28 mouse cellular contexts compared by ENCODE assay signal in the genomic region with DNA sequence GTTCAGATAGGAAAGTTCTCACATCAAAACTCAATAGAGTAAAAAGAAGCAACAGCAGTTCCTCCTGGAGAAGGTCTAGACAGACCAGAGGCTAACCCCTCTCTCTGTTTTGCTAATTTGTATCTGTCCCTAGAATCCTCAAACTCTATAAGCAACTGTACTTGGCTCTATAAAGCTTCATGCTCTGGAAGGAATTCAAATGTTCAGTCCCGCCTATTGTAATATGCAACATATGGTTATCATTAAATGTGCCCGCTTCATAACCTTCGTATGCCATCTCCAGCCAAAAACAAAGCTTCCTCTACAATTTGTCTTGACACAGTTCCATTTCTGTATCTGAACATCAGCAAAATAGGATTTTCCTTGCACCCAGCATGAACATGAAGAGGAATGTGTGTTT.
DNase-seq lines count a peak whose midpoint lies in the region; ATAC-seq and TF ChIP-seq lines count a peak whose summit lies in the region.
"Had no signal": no experiment of that assay in that cellular context is flagged by ENCODE, and none has a peak within 500 bp of the region (broad histone marks: within the 10 kb centered on the region; RNA-seq: fewer than 3 reads in every experiment).

No protein-coding gene starts in this region.

- no peak for TF ChIP-seq CTCF in layer of hippocampus, adult 2 months (conservative IDR thresholded peaks at IDR 0.05)

- no peak for DNase-seq in layer of hippocampus, adult 2 months (ENCODE audit: low spot score in 2 of 2)
- DNase-seq in layer of hippocampus, postnatal 14 days (ENCODE audit: low spot score in 2 of 2) = no peak
- DNase-seq in 3T3-L1 (ENCODE audit: low read depth, low spot score) = peak; percentile 74
- DNase-seq in limb, embryonic 10.5 days (ENCODE audit: low spot score) = no peak
- DNase-seq in right cerebral cortex, adult 18-20 months = no peak
- no peak for DNase-seq in kidney, adult 11 months
- DNase-seq: adrenal gland, adult 8-10 months; cerebellum, adult 8-10 months; gastrocnemius, postnatal 25 days; heart, adult 2 months; heart, postnatal 14 days; kidney, postnatal 4 days; layer of hippocampus, adult 9-11 months; liver, postnatal 0 days; thymus, postnatal 25 days had no signal

- no peak overlapping the region for H3K4me3 ChIP-seq in layer of hippocampus, adult 2 months
- H3K4me3 ChIP-seq in embryonic facial prominence, embryonic 12.5 days = no peak overlapping the region
- no peak overlapping the region for H3K4me3 ChIP-seq in limb, embryonic 10.5 days
- H3K4me3 ChIP-seq: forebrain, embryonic 10.5 days; heart, adult 2 months; heart, embryonic 13.5 days; hindbrain, embryonic 12.5 days; kidney, embryonic 15.5 days; left cerebral cortex, adult 2 months had no signal

- H3K27me3 ChIP-seq in embryonic facial prominence, embryonic 12.5 days = no peaks in the 10 kb centered on the region
- no peaks in the 10 kb centered on the region for H3K27me3 ChIP-seq in limb, embryonic 10.5 days (ENCODE audit: low read depth, poor library complexity, severe bottlenecking)
- H3K27me3 ChIP-seq: heart, embryonic 13.5 days; hindbrain, embryonic 12.5 days; kidney, embryonic 15.5 days; Patski had no signal

- H3K36me3 ChIP-seq in embryonic facial prominence, embryonic 12.5 days = no peaks in the 10 kb centered on the region
- H3K36me3 ChIP-seq in limb, embryonic 10.5 days = no peaks in the 10 kb centered on the region
- H3K36me3 ChIP-seq: heart, embryonic 13.5 days; hindbrain, embryonic 12.5 days; kidney, embryonic 15.5 days had no signal

- no peaks in the 10 kb centered on the region for H3K9me3 ChIP-seq in embryonic facial prominence, embryonic 12.5 days
- H3K9me3 ChIP-seq in limb, embryonic 10.5 days (replicated peaks) = no peaks in the 10 kb centered on the region
- H3K9me3 ChIP-seq: heart, embryonic 13.5 days; hindbrain, embryonic 12.5 days; kidney, embryonic 15.5 days had no signal

- 28% methylated on average over 3 of the region's 3 CpGs for WGBS in embryonic facial prominence, embryonic 12.5 days
- WGBS in limb, embryonic 10.5 days = 70% methylated on average over 3 of the region's 3 CpGs

- no peak overlapping the region for H3K9ac ChIP-seq in embryonic facial prominence, embryonic 12.5 days
- H3K9ac ChIP-seq: heart, embryonic 13.5 days; hindbrain, embryonic 12.5 days; kidney, embryonic 15.5 days; liver, postnatal 0 days had no signal

- no peak overlapping the region for H3K4me2 ChIP-seq in embryonic facial prominence, embryonic 12.5 days (replicated peaks)
- H3K4me2 ChIP-seq: heart, embryonic 13.5 days; hindbrain, embryonic 12.5 days; kidney, embryonic 15.5 days; liver, embryonic 11.5 days; midbrain, embryonic 11.5 days had no signal

- ATAC-seq in embryonic facial prominence, embryonic 12.5 days (ENCODE audit: insufficient number of reproducible peaks, insufficient read depth, low FRiP score, low TSS enrichment) = no peak
- ATAC-seq in activated CD4-positive, CD25-positive, alpha-beta regulatory T cell, adult 4 months = no peak
- ATAC-seq: CD4-positive, CD25-positive, alpha-beta regulatory T cell, adult 4 months; forebrain, embryonic 16.5 days; intestine, postnatal 0 days; liver, postnatal 0 days; Patski had no signal

- H3K4me1 ChIP-seq in embryonic facial prominence, embryonic 12.5 days = peaks cover 8% of the 10 kb centered on the region; the same call in 1 of the 2 replicates
- peaks cover 7% of the 10 kb centered on the region; the same call in 1 of the 2 replicates for H3K4me1 ChIP-seq in limb, embryonic 10.5 days
- H3K4me1 ChIP-seq: forebrain, embryonic 10.5 days; kidney, embryonic 15.5 days had no signal

- H3K27ac ChIP-seq in layer of hippocampus, adult 2 months = peak overlapping the region; percentile 0; the same call in 1 of the 2 replicates
- H3K27ac ChIP-seq in embryonic facial prominence, embryonic 12.5 days = peak overlapping the region; percentile 41; the same call in 1 of the 2 replicates
- peak overlapping the region; percentile 25; the same call in 1 of the 2 replicates for H3K27ac ChIP-seq in limb, embryonic 10.5 days
- H3K27ac ChIP-seq: forebrain, embryonic 10.5 days; heart, adult 2 months; heart, embryonic 13.5 days; hindbrain, embryonic 12.5 days; kidney, embryonic 15.5 days; left cerebral cortex, adult 2 months had no signal
